Mouse (Mus musculus) stomach, postnatal 0 days (tissue): ENCODE measurements at regions not wholly inside any gene's neighbourhood (a gene's known extent, or its start where the extent isn't known, plus 50 kb on each side); places are given as distances from the start of the nearest gene placed in this dataset.
A peak's percentile ranks its signal among the peaks of the same experiment; 100 is the strongest.

Experiments used
- ATAC-seq: fragments of 200-750 bp; cut with Nextera tagmentation; 2 replicates; pipeline ENCODE4 v1.8.0; 2017; ENCODE audit not compliant: low FRiP score, low TSS enrichment
- DNase-seq: peaks from one replicate; pipeline ENCODE4 v3.0.0-alpha.2; 2016; ENCODE audit warnings: low spot score
- H3K27ac ChIP-seq: fragments of 300-500 bp; sonication (generic); replicated peaks from 2 replicates; pipeline ENCODE4 v1.5.1; 2014; ENCODE audit warnings: mild to moderate bottlenecking, control low read depth
- H3K27me3 ChIP-seq: fragments of 300-500 bp; sonication (generic); 2 replicates; pipeline ENCODE4 v1.6.1; 2014; ENCODE audit warnings: low read length; ENCODE audit not compliant: control insufficient read depth, insufficient read depth
- H3K36me3 ChIP-seq: fragments of 300-500 bp; sonication (generic); 2 replicates; pipeline ENCODE4 v1.6.1; 2014; ENCODE audit warnings: low read length, mixed read lengths; ENCODE audit not compliant: control insufficient read depth, insufficient read depth
- H3K4me1 ChIP-seq: fragments of 300-500 bp; sonication (generic); replicated peaks from 2 replicates; pipeline ENCODE4 v1.6.1; 2014; ENCODE audit warnings: antibody characterized with exemption; ENCODE audit not compliant: control insufficient read depth, insufficient read depth
- H3K4me2 ChIP-seq: fragments of 300-500 bp; sonication (generic); replicated peaks from 2 replicates; pipeline ENCODE4 v1.6.1; 2014; ENCODE audit warnings: low read depth, mild to moderate bottlenecking, control low read depth, moderate library complexity
- H3K4me3 ChIP-seq: fragments of 300-500 bp; sonication (generic); 2 replicates; pipeline ENCODE4 v1.5.1; 2014; ENCODE audit warnings: low read depth, low read length, control low read depth
- H3K9ac ChIP-seq: fragments of 300-500 bp; sonication (generic); 2 replicates; pipeline ENCODE4 v1.6.1; 2014; ENCODE audit warnings: mild to moderate bottlenecking, low read length, control low read depth, mixed read lengths
- H3K9me3 ChIP-seq: fragments of 300-500 bp; sonication (generic); 2 replicates; pipeline ENCODE4 v1.6.1; 2016; ENCODE audit warnings: low read length; ENCODE audit not compliant: control insufficient read depth
- CTCF ChIP-seq: IDR thresholded peaks from 2 replicates; pipeline ENCODE4 v1.5.1; 2016; ENCODE audit warnings: antibody characterized with exemption, low read depth, mild to moderate bottlenecking, moderate library complexity
- EP300 ChIP-seq: optimal IDR thresholded peaks from 2 replicates; pipeline ENCODE3; 2016; ENCODE audit warnings: antibody characterized with exemption
- WGBS: fragments of 180-500 bp; shearing (Covaris S2); extraction: QIAGEN DNeasy Blood & Tissue Kit; methylation state at CpG from one replicate; pipeline ENCODE4 v1.1.7; 2014; 5-methylcytosine and 5-hydroxymethylcytosine counted together

- Histone ChIP-seq H3K27ac (no peak overlapping the region), H3K36me3 (no peaks in the 10 kb centered on the region), H3K4me2 (no peak overlapping the region), H3K27me3 (no peaks in the 10 kb centered on the region), H3K9ac (no peak overlapping the region), H3K4me1 (no peaks in the 10 kb centered on the region), H3K9me3 (no peaks in the 10 kb centered on the region), H3K4me3 (no peak overlapping the region)
- DNase-seq (no peak), ATAC-seq (no peak)
- 80% methylated on average over 1 of the region's 1 CpGs for WGBS
- TF ChIP-seq CTCF, result no peak
- TF ChIP-seq EP300, result no peak
These were observed 128.1 kb downstream of the Cpeb2 start for GRCm38 (mm10) chr5:43361026-43361425.

GRCm38 (mm10) chr5:43372385-43372784 lies 139.4 kb downstream of the Cpeb2 start:
- WGBS, result 71% methylated on average over 1 of the region's 1 CpGs
- no peak overlapping the region for H3K9ac ChIP-seq
- TF ChIP-seq EP300 (no peak), CTCF (no peak)

GRCm38 (mm10) chr5:43384689-43385375 lies 130.5 kb upstream of the C1qtnf7 start:
- H3K27ac ChIP-seq, result no peak overlapping the region
- no peak overlapping the region for H3K9ac ChIP-seq
- 69% methylated on average over 3 of the region's 3 CpGs for WGBS
- no peak overlapping the region for H3K4me3 ChIP-seq
- no peaks in the 10 kb centered on the region for H3K27me3 ChIP-seq
- DNase-seq, result no peak
- no peaks in the 10 kb centered on the region for H3K9me3 ChIP-seq
- H3K4me2 ChIP-seq, result no peak overlapping the region
- H3K4me1 ChIP-seq, result no peaks in the 10 kb centered on the region
- H3K36me3 ChIP-seq, result no peaks in the 10 kb centered on the region
- no peak for TF ChIP-seq EP300
- no peak for TF ChIP-seq CTCF
- ATAC-seq, result no peak

More at GRCm38 (mm10) chr5:43372385-43372784, 139.4 kb downstream of the Cpeb2 start:
- Histone ChIP-seq H3K9me3 (no peaks in the 10 kb centered on the region), H3K27ac (no peak overlapping the region), H3K4me1 (no peaks in the 10 kb centered on the region), H3K27me3 (no peaks in the 10 kb centered on the region), H3K4me2 (no peak overlapping the region), H3K4me3 (no peak overlapping the region), H3K36me3 (no peaks in the 10 kb centered on the region)
- DNase-seq (no peak), ATAC-seq (no peak)

GRCm38 (mm10) chr5:43390997-43391396 lies 124.3 kb upstream of the C1qtnf7 start:
- no peaks in the 10 kb centered on the region for H3K4me1 ChIP-seq
- DNase-seq, result no peak
- TF ChIP-seq CTCF (no peak), EP300 (no peak)

GRCm38 (mm10) chr5:43391412-43392029 lies 123.8 kb upstream of the C1qtnf7 start:
- Histone ChIP-seq H3K36me3 (no peaks in the 10 kb centered on the region), H3K4me3 (no peak overlapping the region), H3K9ac (no peak overlapping the region), H3K27ac (no peak overlapping the region), H3K9me3 (no peaks in the 10 kb centered on the region), H3K27me3 (no peaks in the 10 kb centered on the region), H3K4me2 (no peak overlapping the region), H3K4me1 (no peaks in the 10 kb centered on the region)
- TF ChIP-seq CTCF (peak; percentile 89), EP300 (no peak)
- peak; percentile 62 for DNase-seq
- peak; percentile 88 for ATAC-seq
- 23% methylated on average over 3 of the region's 3 CpGs for WGBS

More at GRCm38 (mm10) chr5:43390997-43391396, 124.3 kb upstream of the C1qtnf7 start:
- ATAC-seq, result no peak
- Histone ChIP-seq H3K36me3 (no peaks in the 10 kb centered on the region), H3K27me3 (no peaks in the 10 kb centered on the region), H3K9ac (no peak overlapping the region), H3K4me3 (no peak overlapping the region), H3K9me3 (no peaks in the 10 kb centered on the region), H3K27ac (no peak overlapping the region), H3K4me2 (no peak overlapping the region)
- 18% methylated on average over 2 of the region's 2 CpGs for WGBS

DNA sequence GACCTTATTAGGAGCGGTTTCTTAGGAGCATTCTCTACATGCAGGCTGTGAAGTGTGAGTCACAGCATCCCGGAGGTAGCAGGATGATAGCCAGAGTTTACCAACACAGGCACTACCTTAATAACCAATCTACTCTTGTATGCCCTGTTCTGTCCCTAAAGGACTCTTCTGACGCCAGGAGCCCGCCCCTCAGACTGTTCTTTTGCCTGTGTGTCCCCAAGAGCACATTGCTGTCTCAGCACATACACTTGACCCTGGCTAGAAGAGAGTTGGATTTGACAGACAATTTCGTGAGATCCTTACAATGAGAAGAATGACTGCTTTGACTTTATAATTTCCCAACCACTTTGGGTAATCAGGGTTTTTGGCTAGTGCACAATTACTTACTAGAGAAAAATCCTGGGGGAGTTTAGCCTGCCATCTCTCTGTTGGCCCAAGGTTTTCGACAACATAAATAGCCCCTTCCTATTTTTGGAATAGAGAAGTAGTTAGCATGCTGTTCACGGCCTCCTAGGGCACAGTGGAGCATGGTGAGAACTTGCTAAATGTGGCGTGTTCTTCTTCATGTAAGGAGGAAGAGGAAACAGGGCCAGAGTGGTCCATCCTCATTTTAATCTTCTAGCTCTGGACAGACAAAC lies 122.3 kb upstream of the C1qtnf7 start:
- no peak for TF ChIP-seq EP300
- no peak for TF ChIP-seq CTCF
- Histone ChIP-seq H3K4me1 (no peaks in the 10 kb centered on the region), H3K9ac (no peak overlapping the region), H3K27ac (no peak overlapping the region), H3K4me2 (no peak overlapping the region), H3K9me3 (no peaks in the 10 kb centered on the region), H3K36me3 (no peaks in the 10 kb centered on the region), H3K27me3 (no peaks in the 10 kb centered on the region), H3K4me3 (no peak overlapping the region)
- WGBS, result 75% methylated on average over 8 of the region's 8 CpGs
- DNase-seq (no peak), ATAC-seq (no peak)
